Comparison of ENCODE assay signal across 7 mouse cellular contexts in the genomic region with DNA sequence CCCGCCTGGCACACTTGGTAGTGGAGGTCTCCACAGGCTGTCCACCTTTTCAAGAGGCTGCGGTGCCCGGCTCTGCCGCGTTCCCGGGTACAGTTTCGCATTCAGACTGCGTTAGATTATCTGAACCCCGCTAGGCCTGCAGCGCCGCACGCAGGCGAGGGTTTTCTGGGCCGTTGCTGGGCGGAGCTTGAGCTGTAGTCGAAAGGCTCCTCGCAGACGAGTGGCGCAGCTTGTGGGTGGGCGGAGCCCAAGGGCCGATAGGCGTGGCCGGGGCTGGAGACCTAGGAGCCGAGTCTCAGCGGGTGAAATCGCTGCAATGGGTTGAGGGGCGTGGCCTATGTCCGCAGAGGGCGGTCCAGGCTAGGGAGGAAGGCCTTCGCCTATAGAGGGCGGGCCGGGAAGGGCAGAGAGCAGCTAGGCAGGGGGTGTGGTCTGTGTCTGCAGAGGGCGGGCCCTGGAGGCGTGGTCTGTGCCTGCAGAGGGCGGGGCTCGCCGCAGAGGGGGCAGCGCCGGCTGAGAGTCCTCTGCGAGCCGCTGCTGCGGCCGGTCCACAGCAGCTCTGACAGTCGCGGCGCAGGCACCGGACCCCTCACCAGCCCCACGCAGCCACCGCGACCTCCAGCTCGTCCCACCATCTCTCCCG. TPM values are rescaled to one million over a fixed set of nuclear protein-coding genes. Genes with fewer than 3 reads are reported as not detected.
DNase-seq lines count a peak whose midpoint lies in the region; ATAC-seq and TF ChIP-seq lines count a peak whose summit lies in the region.

No protein-coding gene starts in this region.

- H3K4me1 ChIP-seq in embryonic facial prominence, embryonic 13.5 days = peaks cover 37% of the 10 kb centered on the region
- peaks cover 5% of the 10 kb centered on the region; the same call in 1 of the 2 replicates for H3K4me1 ChIP-seq in kidney, adult 2 months (ENCODE audit: control insufficient read depth, insufficient read depth, low read length)
- peaks cover 39% of the 10 kb centered on the region for H3K4me1 ChIP-seq in limb, embryonic 12.5 days (replicated peaks)
- H3K4me1 ChIP-seq in midbrain, embryonic 15.5 days = peaks cover 34% of the 10 kb centered on the region
- peaks cover 5% of the 10 kb centered on the region; the same call in 1 of the 2 replicates for H3K4me1 ChIP-seq in spleen, adult 2 months (ENCODE audit: control insufficient read depth, insufficient read depth, insufficient read length)

- peak overlapping the region; percentile 96 for H3K4me2 ChIP-seq in embryonic facial prominence, embryonic 13.5 days
- peak overlapping the region; percentile 97 for H3K4me2 ChIP-seq in limb, embryonic 12.5 days
- peak overlapping the region; percentile 92 for H3K4me2 ChIP-seq in midbrain, embryonic 15.5 days

- H3K9me3 ChIP-seq in embryonic facial prominence, embryonic 13.5 days = no peaks in the 10 kb centered on the region
- no peaks in the 10 kb centered on the region for H3K9me3 ChIP-seq in limb, embryonic 12.5 days
- no peaks in the 10 kb centered on the region for H3K9me3 ChIP-seq in midbrain, embryonic 15.5 days

- DNase-seq in adrenal gland, postnatal 36 days = peak; percentile 100
- DNase-seq in heart, adult 18-20 months = peak; percentile 99 to 100
- DNase-seq in kidney, adult 2 months = peak; percentile 100
- DNase-seq in spleen, adult 2 months (ENCODE audit: low read depth in 1 of 2, low spot score in 2 of 2) = peak; percentile 98

- H3K27ac ChIP-seq in embryonic facial prominence, embryonic 13.5 days = peak overlapping the region; percentile 86
- peak overlapping the region; percentile 20; the same call in 1 of the 2 replicates for H3K27ac ChIP-seq in kidney, adult 2 months (ENCODE audit: insufficient read depth, low read depth, low read length)
- peak overlapping the region; percentile 88 for H3K27ac ChIP-seq in limb, embryonic 12.5 days
- peak overlapping the region; percentile 82 for H3K27ac ChIP-seq in midbrain, embryonic 15.5 days
- peak overlapping the region; percentile 62; the same call in 1 of the 2 replicates for H3K27ac ChIP-seq in spleen, adult 2 months (ENCODE audit: insufficient read depth, low read length)

- under 1% methylated on average over 32 of the region's 52 CpGs for WGBS in embryonic facial prominence, embryonic 13.5 days
- under 1% methylated on average over 50 of the region's 52 CpGs for WGBS in kidney, adult 2 months
- WGBS in limb, embryonic 12.5 days = under 1% methylated on average over 51 of the region's 52 CpGs
- under 1% methylated on average over 51 of the region's 52 CpGs for WGBS in midbrain, embryonic 15.5 days
- WGBS in spleen, adult 2 months = under 1% methylated on average over 46 of the region's 52 CpGs

- H3K9ac ChIP-seq in embryonic facial prominence, embryonic 13.5 days = peak overlapping the region; percentile 92
- peak overlapping the region; percentile 83 for H3K9ac ChIP-seq in limb, embryonic 12.5 days (replicated peaks)
- peak overlapping the region; percentile 90 for H3K9ac ChIP-seq in midbrain, embryonic 15.5 days

- peaks cover 5% of the 10 kb centered on the region for H3K27me3 ChIP-seq in embryonic facial prominence, embryonic 13.5 days
- no peaks in the 10 kb centered on the region for H3K27me3 ChIP-seq in kidney, adult 2 months (replicated peaks; ENCODE audit: control insufficient read depth, insufficient read depth, low read length)
- no peaks in the 10 kb centered on the region; the same call in 1 of the 2 replicates for H3K27me3 ChIP-seq in limb, embryonic 12.5 days
- H3K27me3 ChIP-seq in midbrain, embryonic 15.5 days (replicated peaks) = no peaks in the 10 kb centered on the region
- H3K27me3 ChIP-seq in spleen, adult 2 months (ENCODE audit: control insufficient read depth, insufficient read depth, low read length) = 0 out of 2 replicates have a peak, but pooled peaks cover 4% of the 10 kb centered on the region

- peak; percentile 95 for ATAC-seq in embryonic facial prominence, embryonic 13.5 days (ENCODE audit: insufficient number of reproducible peaks, insufficient read depth, low FRiP score, low TSS enrichment, low read depth)
- ATAC-seq in limb, embryonic 12.5 days (ENCODE audit: insufficient number of reproducible peaks, insufficient read depth, low FRiP score, low TSS enrichment, low read depth) = peak; percentile 95
- peak; percentile 98 for ATAC-seq in midbrain, embryonic 15.5 days (replicated peaks)

- TF ChIP-seq CTCF in kidney, adult 2 months (conservative IDR thresholded peaks at IDR 0.05; ENCODE audit: insufficient read depth, insufficient read length, low read depth, low read length) = peak; percentile 69
- TF ChIP-seq CTCF in spleen, adult 2 months (IDR thresholded peaks at IDR 0.05; ENCODE audit: extremely low read depth, insufficient read depth, insufficient read length, insufficient replicate concordance) = 0 out of 2 replicates have a peak, but pooled peaks have one; percentile 18

- no peaks in the 10 kb centered on the region for H3K36me3 ChIP-seq in embryonic facial prominence, embryonic 13.5 days
- no peaks in the 10 kb centered on the region for H3K36me3 ChIP-seq in kidney, adult 2 months (ENCODE audit: control insufficient read depth, insufficient read depth, low read length)
- no peaks in the 10 kb centered on the region for H3K36me3 ChIP-seq in limb, embryonic 12.5 days
- no peaks in the 10 kb centered on the region for H3K36me3 ChIP-seq in midbrain, embryonic 15.5 days (replicated peaks)
- H3K36me3 ChIP-seq in spleen, adult 2 months (ENCODE audit: control insufficient read depth, insufficient read depth, low read length) = no peaks in the 10 kb centered on the region

- TF ChIP-seq POLR2A in kidney, adult 2 months (IDR thresholded peaks at IDR 0.05; ENCODE audit: low read depth, low read length) = peak; percentile 89
- TF ChIP-seq POLR2A in spleen, adult 2 months (IDR thresholded peaks at IDR 0.05; ENCODE audit: low read depth, low read length) = peak; percentile 84

- peak overlapping the region; percentile 86 for H3K4me3 ChIP-seq in embryonic facial prominence, embryonic 13.5 days
- H3K4me3 ChIP-seq in kidney, adult 2 months (ENCODE audit: insufficient read depth, low read depth, low read length) = peak overlapping the region; percentile 86
- peak overlapping the region; percentile 83 for H3K4me3 ChIP-seq in limb, embryonic 12.5 days (replicated peaks)
- peak overlapping the region; percentile 67 for H3K4me3 ChIP-seq in midbrain, embryonic 15.5 days
- H3K4me3 ChIP-seq in spleen, adult 2 months (ENCODE audit: extremely low read depth, insufficient read depth, insufficient read length) = peak overlapping the region; percentile 73

RNA-seq across cellular contexts. Expression of a gene that starts 28.7 kb away (rescaled TPM):
- total RNA-seq in adrenal gland, postnatal 36 days (2021) = not detected
- polyA plus RNA-seq in embryonic facial prominence, embryonic 13.5 days (2015; fragmentation: Nextera tagmentation; extraction: Ambion mirVana) = not detected in 2 replicates
- total RNA-seq in heart, adult 18-20 months (2021) = not detected
- 0.02 and 0.08 TPM in 2 replicates for polyA plus RNA-seq in kidney, adult 2 months (2012; rRNA removed)
- not detected in 2 replicates for polyA plus RNA-seq in limb, embryonic 12.5 days (2016; fragmentation: Nextera tagmentation; extraction: Ambion mirVana)
- polyA plus RNA-seq in midbrain, embryonic 15.5 days (2015; fragmentation: Nextera tagmentation; extraction: Ambion mirVana) = not detected in 2 replicates
- 0.01 TPM in 1 of 2 replicates, not detected in the other for polyA plus RNA-seq in spleen, adult 2 months (2012; rRNA removed)

RNA-seq across cellular contexts. Expression of a gene that starts 43.9 kb away (rescaled TPM):
- 10 to 100 TPM; 11.3 to 11.4 TPM for total RNA-seq in adrenal gland, postnatal 36 days (2021)
- polyA plus RNA-seq in embryonic facial prominence, embryonic 13.5 days (2015; fragmentation: Nextera tagmentation; extraction: Ambion mirVana) = 4.0 and 4.3 TPM in 2 replicates
- total RNA-seq in heart, adult 18-20 months (2021) = 1 to 10 TPM; 4.3 to 4.4 TPM
- 3.4 and 3.6 TPM in 2 replicates for polyA plus RNA-seq in kidney, adult 2 months (2012; rRNA removed)
- polyA plus RNA-seq in limb, embryonic 12.5 days (2016; fragmentation: Nextera tagmentation; extraction: Ambion mirVana) = 4.1 and 5.9 TPM in 2 replicates
- 4.1 and 4.3 TPM in 2 replicates for polyA plus RNA-seq in midbrain, embryonic 15.5 days (2015; fragmentation: Nextera tagmentation; extraction: Ambion mirVana)
- polyA plus RNA-seq in spleen, adult 2 months (2012; rRNA removed) = 3.5 and 4.1 TPM in 2 replicates

RNA-seq across cellular contexts. Expression of a gene that starts 48.4 kb away (rescaled TPM):
- total RNA-seq in adrenal gland, postnatal 36 days (2021) = 100 to 1,000 TPM in 1 of 2 experiments, 10 to 100 TPM in 1; 57.8 to 136 TPM
- 29.5 and 29.6 TPM in 2 replicates for polyA plus RNA-seq in embryonic facial prominence, embryonic 13.5 days (2015; fragmentation: Nextera tagmentation; extraction: Ambion mirVana)
- total RNA-seq in heart, adult 18-20 months (2021) = 10 to 100 TPM; 84.7 to 90.8 TPM
- polyA plus RNA-seq in kidney, adult 2 months (2012; rRNA removed) = 517 and 605 TPM in 2 replicates
- 24.3 and 25.3 TPM in 2 replicates for polyA plus RNA-seq in limb, embryonic 12.5 days (2016; fragmentation: Nextera tagmentation; extraction: Ambion mirVana)
- 27.1 and 32.0 TPM in 2 replicates for polyA plus RNA-seq in midbrain, embryonic 15.5 days (2015; fragmentation: Nextera tagmentation; extraction: Ambion mirVana)
- 18.9 and 21.5 TPM in 2 replicates for polyA plus RNA-seq in spleen, adult 2 months (2012; rRNA removed)

Comparison
In these comparisons a context has a peak if more than half of its experiments do, and no peak if none do; other contexts are left out.
1. Peak in every context shown above with its lines: DNase-seq, ATAC-seq, H3K4me3 ChIP-seq and H3K27ac ChIP-seq.
2. H3K27ac ChIP-seq: peak in every context shown above with its lines; median percentile 88 in limb, embryonic 12.5 days; 86 in embryonic facial prominence, embryonic 13.5 days; 82 in midbrain, embryonic 15.5 days; 62 in spleen, adult 2 months; 20 in kidney, adult 2 months.
3. RNA of a gene that starts 48.4 kb away (polyA plus RNA-seq): 517 to 605 TPM in kidney, adult 2 months; 29.5 to 29.6 TPM in embryonic facial prominence, embryonic 13.5 days, 27.1 to 32.0 TPM in midbrain, embryonic 15.5 days, 24.3 to 25.3 TPM in limb, embryonic 12.5 days and 18.9 to 21.5 TPM in spleen, adult 2 months; every median in the first group is over 10 times any median in the second.